Mouse (Mus musculus) embryonic fibroblast, embryonic 13.5 days (primary cell): ENCODE measurements around the gene Atg4b.

Source experiments
- CTCF ChIP-seq: IDR thresholded peaks from 2 replicates; pipeline ENCODE4 v1.5.1; 2011; ENCODE audit warnings: mild to moderate bottlenecking, control low read depth, low read length, moderate library complexity, borderline replicate concordance; ENCODE audit not compliant: insufficient read depth
- POLR2A ChIP-seq: IDR thresholded peaks from 2 replicates; pipeline ENCODE4 v1.6.1; 2011; ENCODE audit warnings: low read depth, mild to moderate bottlenecking, control low read depth, low read length, moderate library complexity

DNA sequence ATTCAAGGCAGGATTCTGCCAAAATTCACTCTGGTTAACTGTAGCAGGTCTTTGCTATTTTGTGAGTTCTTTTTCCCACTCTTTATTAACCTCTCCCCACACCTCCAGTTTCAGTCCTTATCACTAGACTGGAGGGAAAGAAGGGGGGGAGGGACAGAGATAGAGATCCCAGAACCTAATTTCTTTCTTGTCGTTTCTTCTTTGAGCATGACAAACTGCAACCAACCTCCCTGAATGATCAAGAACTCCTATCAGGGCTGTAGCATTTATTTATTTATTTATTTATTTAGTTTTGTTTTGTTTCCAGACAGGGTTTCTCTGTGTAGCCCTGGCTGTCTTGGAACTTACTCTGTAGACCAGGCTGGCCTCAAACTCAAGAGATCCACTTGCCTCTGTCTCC, 49.2 kb upstream of the Atg4b start:
- TF ChIP-seq CTCF: no peak
- TF ChIP-seq POLR2A: no peak
